Mouse (Mus musculus) brown adipose tissue, adult 24 weeks (tissue): Measurements from ENCODE around the gene Rexo1. TPM values are rescaled to one million over a fixed set of nuclear protein-coding genes. Genes with fewer than 3 reads are reported as not detected.
A peak's percentile ranks its signal among the peaks of the same experiment; 100 is the strongest.

Experiments
- H3K27ac ChIP-seq: fragments of 200-500 bp; replicated peaks from 2 replicates; pipeline ENCODE4 v1.5.1; 2012; ENCODE audit warnings: low read depth, mild to moderate bottlenecking, low read length
- H3K4me1 ChIP-seq: fragments of 200-500 bp; 2 replicates; pipeline ENCODE4 v1.6.1; 2012; ENCODE audit warnings: low read length, mixed read lengths; ENCODE audit not compliant: control insufficient read depth, insufficient read depth, insufficient read length
- H3K4me3 ChIP-seq: fragments of 200-500 bp; 2 replicates; pipeline ENCODE4 v1.5.1; 2012; ENCODE audit warnings: low read depth, mild to moderate bottlenecking, low read length, moderate library complexity; ENCODE audit not compliant: insufficient read depth
- polyA plus RNA-seq: library from polyadenylated mRNA; stranded (reverse); fragments of >200 nt; gene quantifications from 2 replicates; pipeline ENCODE4 v1.2.4, GENCODE M21; 2012; ENCODE audit not compliant: missing spikeins, insufficient read depth, insufficient read length

Rexo1 gene
- polyA plus RNA-seq, 1 experiment: 10.8 TPM

DNA sequence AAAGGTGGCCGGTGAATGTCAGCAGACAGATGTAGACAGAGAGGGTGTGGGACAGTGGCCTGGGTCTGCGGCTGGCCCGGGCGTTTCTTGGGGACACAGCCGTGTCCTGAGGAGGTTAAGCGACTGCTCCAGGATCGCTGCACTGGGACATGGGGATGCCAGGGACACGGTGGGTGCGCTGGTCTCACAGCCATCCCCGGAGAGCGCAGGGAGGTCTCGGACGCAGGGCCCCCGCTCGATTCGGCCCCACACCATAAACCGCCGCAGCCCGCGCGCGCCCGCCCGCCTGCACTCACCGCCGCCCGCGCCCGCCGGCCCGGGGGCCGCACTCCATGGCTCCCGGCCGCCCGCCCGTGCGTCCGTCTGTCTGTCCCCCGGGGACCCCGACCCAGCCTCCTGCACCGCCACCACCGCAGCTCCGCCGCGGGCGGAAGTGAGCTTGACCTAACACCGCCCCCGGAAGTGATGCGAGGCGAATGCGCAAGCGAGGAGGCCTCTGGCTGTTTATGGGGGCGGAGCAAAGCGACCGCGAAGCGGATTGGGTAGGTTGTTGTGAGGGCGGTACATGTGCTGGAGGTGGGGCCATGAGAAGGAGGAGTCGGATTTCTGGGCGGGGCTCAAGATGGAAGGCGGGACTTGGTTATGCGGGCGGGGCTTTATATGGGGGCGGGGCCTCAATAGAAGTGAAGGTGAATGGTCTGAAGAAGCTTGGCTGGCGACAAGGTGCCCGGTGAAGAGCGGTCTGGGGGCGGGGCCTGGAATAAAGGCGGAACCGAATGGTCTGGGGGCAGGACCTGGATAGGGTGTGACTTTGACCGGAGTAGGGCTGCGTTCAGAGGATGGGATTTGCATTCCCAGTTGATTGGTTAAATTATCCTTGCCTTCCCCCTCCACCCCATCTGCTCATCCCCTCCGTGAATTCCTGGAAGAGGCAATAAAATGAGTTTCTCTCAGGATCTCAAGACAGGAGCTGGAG is 28.8 kb upstream of the Rexo1 start, which contains the start of gene Abhd17a:
Gene Abhd17a (minus strand): TSS at position 463 of the 976 bp plus-strand sequence.
- H3K4me3 ChIP-seq: peak within 1 kb of the TSS; percentile 96
- peak within 1 kb of the TSS; percentile 70 for H3K27ac ChIP-seq
- peaks cover 17% of the 10 kb centered on the region for H3K4me1 ChIP-seq

DNA sequence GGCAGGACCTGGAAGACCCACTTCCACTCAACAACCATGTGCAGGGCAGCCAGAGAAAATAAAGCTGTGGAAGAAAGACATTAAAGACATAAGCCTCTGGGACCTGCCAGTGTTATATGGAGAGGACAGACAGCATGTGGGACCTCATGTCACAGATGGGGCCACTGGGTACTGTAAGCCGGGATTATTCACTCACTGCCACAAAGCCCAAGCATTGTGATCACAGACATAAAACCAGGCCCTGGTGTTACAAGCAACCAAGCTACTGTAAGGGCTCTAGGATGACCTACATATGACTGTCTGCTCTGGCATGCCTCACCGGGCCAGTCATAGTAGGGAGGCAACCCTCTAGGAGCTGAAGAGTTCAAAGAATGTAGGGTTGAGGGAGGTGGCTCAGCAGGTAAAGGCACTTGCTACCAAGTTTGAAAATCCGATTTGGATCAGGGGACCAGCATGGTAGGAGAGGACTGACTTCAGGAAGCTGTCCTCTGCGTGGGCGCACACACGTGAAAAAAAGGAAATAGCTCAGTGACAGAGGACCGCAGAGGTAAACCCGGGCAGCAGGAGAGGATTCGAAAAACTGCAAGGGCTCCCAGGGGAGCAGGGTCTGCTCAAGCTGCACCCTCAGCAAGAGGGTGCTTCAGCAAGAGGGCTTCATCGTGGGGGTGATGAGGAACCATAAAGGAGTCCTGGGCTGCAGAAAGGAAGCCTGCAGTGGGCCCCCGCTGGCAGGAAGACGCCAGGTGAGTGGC is 27.9 kb upstream of the Rexo1 start:
- peak overlapping the region; percentile 70 for H3K27ac ChIP-seq
- peak overlapping the region; percentile 96 for H3K4me3 ChIP-seq
- peaks cover 25% of the 10 kb centered on the region for H3K4me1 ChIP-seq

DNA sequence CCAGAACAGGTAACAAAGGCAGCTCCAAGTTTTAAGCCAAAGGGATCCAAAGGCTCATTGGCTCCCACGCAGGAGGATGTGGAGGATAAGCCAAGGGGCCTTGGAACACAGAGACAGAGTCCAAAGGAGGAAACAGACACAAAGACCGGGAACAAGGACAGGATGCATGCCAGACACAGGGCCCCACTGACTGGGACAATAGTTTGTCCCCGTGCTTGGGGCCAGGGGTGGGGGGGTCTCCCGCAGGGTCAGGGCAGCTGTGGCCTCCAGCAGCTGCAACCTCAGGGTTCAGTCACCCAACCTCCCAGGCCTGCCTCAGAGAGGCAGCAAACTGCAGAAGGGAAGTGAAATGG is 25.9 kb upstream of the Rexo1 start:
- peak overlapping the region; percentile 97 for H3K27ac ChIP-seq
- peak overlapping the region; percentile 65 for H3K4me3 ChIP-seq
- peaks cover 32% of the 10 kb centered on the region for H3K4me1 ChIP-seq

DNA sequence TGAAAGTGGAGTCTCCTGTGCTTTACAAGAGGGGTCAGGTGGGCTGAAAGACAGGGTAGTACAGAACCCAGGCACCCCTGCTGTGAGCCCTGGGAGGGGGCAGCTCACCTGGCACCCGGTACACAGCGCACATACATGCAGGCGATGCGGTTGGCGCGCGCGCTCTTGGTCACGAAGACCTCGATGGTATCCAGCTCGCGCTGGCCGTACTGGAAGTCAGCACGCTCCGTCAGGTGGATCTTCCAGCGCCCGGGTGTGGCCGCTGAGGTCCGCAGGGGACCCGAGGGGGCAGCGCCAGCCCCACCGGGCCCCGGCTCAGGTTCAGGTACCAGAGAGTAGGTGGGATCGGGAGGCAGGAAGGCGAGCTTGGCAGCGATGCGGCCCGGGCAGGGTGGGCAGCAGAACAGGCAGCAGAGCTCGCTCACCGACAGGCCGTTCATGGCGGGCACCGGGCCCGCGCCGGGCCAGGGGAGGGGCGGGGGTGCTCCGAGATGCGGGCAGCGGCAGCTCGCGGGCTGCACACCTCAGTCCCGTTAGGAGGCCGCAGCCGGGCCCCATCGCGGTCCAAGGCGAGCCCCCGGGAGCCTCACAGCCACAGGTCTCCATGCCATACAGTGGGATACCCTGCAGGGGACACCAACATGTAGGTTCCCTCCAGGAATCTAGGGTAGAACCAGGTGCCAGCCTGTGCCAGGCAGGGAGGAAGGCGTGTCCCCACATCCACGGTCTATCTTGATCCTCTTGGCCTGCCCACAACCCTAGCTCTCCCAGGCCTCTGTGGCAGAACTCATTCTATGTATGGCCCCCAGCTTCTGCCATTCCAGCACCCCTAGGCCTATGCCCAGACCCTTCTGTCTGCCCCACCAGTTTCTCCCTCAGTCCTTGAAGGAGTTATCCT is 25.3 kb upstream of the Rexo1 start:
- H3K27ac ChIP-seq: peak overlapping the region; percentile 97
- H3K4me1 ChIP-seq: peaks cover 32% of the 10 kb centered on the region
- peak overlapping the region; percentile 65 for H3K4me3 ChIP-seq

DNA sequence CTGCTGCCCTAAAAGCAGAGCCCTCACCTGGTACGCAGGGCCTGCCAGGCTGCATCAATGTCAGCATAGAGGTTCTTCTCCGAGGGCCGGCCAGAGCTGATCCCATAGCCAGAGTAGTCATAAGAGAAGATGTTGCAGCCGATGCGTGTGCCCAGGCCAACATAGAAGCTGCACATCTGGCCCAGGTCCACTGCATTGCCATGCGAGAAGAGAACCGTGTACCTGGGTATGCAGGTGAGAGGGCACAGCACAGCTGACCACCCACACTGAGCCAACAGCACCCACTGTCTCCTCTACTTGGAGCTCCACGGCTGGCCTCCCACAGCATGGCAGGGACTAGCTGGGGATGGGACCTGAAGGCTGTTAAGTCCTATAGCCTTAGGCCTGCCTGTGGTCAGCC is 24.2 kb upstream of the Rexo1 start:
- Histone ChIP-seq H3K27ac (peak overlapping the region; percentile 97; the same call in 1 of the 2 replicates), H3K4me1 (peaks cover 32% of the 10 kb centered on the region), H3K4me3 (peak overlapping the region; percentile 65)

DNA sequence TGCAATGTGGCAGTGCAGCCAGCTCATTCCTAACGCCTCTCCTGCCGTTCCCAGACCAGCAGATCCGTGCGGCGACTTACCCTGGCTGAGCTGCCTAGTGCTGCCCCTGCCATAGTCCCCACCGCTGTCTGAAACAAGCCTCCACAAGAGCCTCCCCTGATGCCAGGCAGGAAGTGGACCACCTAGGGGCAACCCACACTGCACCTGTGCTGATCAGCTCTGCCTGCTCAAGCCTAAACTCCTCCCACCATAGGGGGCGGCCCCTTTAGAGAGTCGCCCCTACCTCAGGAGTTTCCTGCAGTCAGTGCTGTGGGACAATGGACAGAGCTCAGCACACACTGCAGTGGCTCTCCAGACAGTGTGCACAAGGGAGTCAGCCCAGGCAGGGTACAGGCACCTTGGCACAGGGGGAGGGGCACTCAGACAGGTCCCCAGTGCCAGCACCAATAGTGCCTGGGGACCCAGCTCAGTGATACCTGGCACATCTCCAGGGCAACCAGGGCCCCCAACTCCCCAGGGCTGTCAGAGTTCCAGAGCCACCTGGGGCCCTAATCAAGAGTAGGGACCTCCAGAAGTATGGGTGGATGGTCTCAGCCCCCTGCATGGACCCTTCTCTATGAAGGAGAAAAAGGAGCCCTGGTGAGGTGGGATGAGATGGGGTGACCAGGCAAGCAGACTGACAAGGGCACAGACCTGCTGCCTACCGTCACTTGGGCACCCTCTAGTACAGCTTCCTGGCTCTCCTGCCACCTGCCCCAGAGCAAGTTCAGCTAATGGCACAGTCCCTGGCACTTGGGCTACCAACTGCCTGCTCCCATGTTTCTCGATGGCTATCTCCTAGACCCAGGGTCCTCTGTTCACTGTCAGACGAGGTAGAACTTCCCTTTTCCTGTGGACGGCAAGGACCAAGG is 23.5 kb upstream of the Rexo1 start:
- peak overlapping the region; percentile 61 for H3K27ac ChIP-seq
- peaks cover 32% of the 10 kb centered on the region for H3K4me1 ChIP-seq
- H3K4me3 ChIP-seq: peak overlapping the region; percentile 65

DNA sequence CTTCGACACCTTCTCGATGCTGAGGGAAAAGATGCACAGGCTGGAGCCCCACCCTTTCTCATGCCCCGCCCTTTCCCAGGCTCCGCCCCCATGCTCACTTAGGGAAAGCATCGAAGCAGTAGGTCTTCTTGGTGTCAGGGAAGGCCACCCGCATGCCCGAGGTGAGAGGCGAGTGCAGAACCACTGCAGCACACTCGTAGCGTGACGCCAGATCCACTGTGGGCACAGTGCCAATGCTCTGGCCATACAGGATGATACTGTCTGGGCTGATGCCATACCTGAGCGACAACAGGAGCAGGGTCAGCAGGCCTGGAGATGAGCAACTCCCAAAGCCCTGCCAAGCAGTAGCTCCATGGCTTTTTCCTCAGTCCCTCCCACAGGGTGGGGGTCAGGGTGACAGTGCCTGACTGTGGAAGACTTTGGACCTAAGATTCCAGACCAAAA is 22.7 kb upstream of the Rexo1 start:
- Histone ChIP-seq H3K27ac (peak overlapping the region; percentile 61), H3K4me3 (peak overlapping the region; percentile 65; the same call in 1 of the 2 replicates), H3K4me1 (peaks cover 30% of the 10 kb centered on the region)

DNA sequence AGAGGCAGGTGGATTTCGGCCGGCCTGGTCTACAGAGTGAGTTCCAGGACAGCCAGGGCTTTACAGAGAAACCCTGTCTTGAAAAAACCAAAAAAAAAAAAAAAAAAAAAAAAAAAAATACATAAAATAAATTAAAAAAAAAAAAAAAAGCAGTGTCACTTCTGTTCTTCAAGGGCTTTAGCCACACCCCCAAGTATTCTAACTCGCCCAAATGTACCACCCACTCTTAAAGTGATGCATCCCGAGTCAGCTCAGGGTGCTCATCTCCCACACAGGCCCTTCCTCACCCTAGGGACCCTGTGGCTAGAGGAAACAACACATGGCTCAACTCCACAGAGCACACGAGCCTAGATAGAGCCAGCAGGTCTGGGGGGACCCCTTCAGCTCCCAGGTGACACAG is 21.7 kb upstream of the Rexo1 start:
- Histone ChIP-seq H3K27ac (no peak overlapping the region), H3K4me1 (peaks cover 21% of the 10 kb centered on the region), H3K4me3 (no peak overlapping the region)

DNA sequence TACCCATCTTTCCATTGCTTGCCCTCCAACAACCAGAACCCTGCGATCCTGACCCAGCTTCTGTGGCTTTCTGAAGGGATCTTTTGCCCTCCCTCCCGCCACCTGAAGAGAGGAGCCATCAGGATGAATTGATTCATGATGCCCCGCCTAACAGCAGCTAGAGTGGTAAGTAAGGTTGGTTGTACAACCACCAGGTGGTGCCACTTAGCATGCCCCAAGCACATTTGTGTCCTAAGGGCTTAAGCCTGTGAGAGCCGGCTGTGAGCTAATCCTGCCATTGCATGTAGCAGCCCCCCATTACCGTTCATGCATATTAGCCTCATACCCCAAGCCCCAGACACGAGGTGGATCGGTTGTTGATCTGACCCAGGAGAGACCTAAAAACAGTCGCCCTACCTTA is 17.6 kb upstream of the Rexo1 start:
- Histone ChIP-seq H3K27ac (peak overlapping the region; percentile 38), H3K4me3 (peak overlapping the region; percentile 92), H3K4me1 (peaks cover 8% of the 10 kb centered on the region; the same call in 1 of the 2 replicates)

DNA sequence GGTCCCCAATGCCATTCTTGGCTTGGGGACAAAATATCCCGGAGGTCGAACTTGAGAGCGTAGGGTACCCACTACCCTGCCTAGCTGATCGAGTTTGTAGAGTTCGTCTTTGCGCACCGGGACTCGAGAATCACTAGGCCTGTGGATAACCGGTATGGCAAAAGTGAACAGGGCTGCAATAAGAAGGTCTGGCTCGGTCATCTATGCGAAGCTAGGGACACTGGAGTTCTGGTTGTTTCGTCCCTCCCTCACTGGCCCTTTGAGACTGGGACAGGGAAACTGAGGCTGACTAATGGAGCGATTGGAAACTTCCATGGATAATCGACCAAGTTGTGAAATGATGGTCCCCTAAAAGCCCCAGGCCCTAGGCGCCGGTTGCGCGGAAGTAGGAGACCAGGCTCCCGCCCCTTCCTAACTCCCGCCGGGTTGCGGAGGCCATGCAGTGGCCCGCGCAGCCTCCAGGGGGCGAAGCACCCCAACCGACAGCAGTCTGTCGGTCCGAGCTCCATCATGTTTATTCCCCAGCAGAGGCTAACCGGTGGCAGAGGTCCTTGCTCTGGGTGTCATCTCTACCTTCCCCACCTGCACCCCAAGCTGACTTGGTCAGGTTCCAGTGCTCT is 16.9 kb upstream of the Rexo1 start:
- 0 out of 2 replicates have a peak, but pooled peaks cover 5% of the 10 kb centered on the region for H3K4me1 ChIP-seq
- peak overlapping the region; percentile 92 for H3K4me3 ChIP-seq
- H3K27ac ChIP-seq: peak overlapping the region; percentile 85

DNA sequence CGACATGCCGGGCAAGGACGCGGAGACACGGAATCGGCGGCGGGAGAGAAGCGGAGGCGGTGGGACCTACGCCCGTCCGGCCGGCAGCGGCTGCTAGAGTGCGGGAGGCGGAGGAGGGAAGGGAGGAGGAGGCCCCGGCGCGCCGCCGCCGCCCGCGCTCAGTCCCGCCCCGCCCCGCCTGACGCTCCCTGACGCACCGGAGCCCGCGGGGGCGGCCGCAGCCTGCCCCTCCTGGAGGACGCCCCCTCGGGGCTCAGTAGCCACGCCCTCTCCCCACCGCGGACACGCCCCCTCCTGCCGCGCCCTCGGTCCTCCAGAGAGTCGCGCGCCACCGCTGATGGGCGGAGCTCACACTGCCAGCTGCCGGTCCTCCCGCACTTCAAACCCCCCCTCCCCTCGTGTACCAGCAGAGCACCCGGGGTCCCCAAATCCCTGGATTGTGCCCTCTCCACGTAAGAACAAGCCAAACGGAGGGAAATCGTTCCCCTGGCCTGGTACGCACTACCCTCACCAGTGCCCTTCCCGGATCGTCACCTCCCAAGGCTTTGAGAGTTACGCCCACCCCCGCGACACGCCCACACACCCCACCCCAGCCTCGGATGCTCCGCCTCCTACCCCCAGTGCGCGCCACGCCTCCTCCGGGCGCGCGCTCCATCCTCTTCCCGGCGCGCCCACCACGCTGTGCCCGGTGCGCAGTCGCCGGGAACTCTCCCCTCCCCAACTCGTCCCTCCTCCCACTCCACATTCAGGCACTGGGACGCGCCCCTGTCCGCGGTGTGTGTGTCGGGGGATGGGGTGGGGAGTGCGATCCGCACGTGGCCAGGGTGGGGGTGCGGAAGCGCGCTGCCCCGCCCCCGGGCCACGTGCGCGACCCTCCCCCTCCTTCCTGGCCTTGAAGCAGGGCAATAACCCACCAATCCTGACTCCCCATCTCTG is 16.1 kb upstream of the Rexo1 start, which contains the start of gene Klf16:
Gene Klf16 (minus strand): TSS at position 127 of the 936 bp plus-strand sequence.
- Histone ChIP-seq H3K4me1 (0 out of 2 replicates have a peak, but pooled peaks cover 5% of the 10 kb centered on the region), H3K27ac (peak within 1 kb of the TSS; percentile 95), H3K4me3 (peak within 1 kb of the TSS; percentile 92)

DNA sequence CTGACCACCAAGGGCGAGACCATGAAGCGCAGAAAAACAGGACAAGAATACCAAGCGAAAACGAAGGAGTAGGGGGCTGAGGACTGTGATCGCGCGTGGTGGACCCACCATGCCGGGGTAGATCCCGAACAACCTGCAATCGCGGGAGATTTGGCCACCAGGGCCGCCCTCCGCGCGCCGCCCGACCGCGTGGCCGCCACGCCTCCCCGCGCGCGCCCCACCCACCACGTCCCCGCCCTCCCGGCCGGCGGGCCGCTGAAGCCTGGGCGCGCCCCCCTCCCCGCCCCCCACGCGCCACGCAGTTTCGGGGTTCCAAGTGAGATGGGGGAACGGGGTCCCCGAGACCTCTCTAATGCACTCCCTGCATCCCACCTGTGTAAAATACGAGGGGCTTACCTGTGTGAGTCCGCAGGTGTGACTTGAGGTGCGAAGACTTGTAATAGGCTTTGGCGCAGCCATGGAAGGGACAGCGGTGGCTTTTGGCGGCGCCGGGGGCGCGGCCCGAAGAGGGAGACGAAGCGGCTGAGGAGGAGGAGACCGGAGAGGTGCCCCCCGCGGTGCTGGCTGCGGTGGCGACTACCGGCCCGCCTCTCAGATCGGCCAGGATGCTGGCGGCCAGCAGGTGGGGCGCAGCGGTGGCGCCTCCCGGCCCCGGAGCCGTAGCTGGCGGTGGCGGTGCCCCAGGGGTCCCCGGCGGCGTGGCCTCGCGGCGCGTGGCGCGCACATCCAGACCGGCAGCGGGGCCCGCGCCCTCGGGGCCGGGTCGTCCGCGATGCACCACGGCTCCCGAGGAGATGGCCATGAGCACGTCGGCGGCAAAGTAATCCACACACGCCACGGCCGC is 15.2 kb upstream of the Rexo1 start:
- Histone ChIP-seq H3K4me1 (peaks cover 8% of the 10 kb centered on the region; the same call in 1 of the 2 replicates), H3K4me3 (peak overlapping the region; percentile 87), H3K27ac (peak overlapping the region; percentile 80)
